Mouse (Mus musculus) brain, adult 2 months (tissue): ENCODE data around the gene Phlpp1.

Experiments
- DNase-seq: peaks from one replicate; pipeline ENCODE4 v3.0.0; 2011; ENCODE audit warnings: low read depth, low spot score

Phlpp1 gene

DNA sequence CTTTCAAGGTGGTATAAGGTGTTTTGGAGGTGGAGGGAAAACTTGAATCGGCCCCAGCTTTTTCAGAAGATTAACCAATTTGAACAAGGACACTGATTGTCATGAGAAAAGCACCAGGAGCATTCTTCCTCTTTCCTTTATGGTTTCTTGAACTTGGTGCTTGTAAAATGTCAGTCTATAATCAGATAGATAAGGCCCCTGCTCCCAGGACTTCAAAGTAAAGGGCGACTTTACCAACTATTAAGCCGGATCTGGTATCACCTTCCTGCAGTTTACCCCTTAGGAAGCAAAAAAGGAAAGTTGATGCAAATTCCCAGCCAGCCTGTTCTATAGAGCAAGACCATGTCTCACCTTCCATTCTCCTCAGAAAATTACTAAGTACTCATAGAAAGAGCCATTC lies 21.9 kb downstream of the Phlpp1 start:
- DNase-seq = no peak

DNA sequence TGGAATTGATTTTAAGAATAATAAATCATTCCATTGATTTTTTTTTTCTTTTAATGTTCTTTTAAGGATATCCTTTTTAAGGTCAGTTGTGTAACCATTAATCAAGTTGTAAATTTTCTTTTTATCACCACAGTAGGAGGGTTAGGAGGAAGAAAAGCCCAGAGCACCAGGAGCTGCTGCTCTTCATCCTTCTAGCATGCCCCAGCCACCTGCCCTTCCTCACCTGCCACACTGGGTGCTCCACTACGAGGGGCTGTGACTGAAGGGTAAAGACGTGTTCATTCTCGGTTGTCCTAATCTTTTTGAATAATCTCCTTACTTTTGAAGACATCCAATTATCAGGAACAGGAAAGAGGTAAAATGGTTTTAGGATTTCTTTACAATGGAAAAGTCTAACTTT lies 22.7 kb downstream of the Phlpp1 start:
- no peak for DNase-seq

DNA sequence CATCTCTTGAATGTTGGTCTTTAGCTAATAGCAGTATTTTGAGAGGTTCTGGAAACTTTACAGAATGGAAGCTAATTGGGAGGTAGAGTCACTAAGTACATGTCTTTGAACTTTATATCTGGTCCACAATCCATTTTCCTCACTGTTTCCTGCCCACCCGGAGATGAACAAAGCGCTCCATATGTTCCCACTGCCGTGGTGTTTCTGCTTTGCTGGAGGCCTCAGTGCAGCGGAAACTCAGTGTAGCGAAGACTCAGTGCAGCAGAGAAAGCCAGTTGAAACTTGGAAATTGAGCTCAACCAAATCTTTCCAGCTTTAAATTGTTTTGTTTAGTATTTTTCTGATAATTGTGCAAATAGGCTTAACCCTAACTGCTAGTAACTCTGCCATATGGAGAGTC lies 26.4 kb downstream of the Phlpp1 start:
- peak; percentile 62 for DNase-seq

DNA sequence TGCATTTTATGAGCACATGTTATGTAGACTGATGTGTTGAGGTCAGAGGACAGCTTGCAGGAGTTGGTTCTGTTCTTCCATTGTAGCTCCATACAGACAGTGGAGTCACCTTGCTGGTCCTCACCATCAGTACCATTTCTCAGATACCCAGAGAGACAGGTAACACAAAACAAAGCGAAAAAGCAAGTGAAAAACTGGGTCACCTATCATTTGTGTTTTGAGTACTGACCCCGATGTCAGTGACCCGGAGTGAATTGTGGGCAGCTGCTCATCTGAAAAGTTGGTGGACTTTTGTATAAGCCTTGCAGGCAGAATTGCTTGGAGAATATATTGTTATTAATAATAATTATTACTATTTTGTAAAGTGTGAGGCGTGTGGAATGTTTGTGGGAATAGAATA lies 27.6 kb downstream of the Phlpp1 start:
- DNase-seq = no peak

DNA sequence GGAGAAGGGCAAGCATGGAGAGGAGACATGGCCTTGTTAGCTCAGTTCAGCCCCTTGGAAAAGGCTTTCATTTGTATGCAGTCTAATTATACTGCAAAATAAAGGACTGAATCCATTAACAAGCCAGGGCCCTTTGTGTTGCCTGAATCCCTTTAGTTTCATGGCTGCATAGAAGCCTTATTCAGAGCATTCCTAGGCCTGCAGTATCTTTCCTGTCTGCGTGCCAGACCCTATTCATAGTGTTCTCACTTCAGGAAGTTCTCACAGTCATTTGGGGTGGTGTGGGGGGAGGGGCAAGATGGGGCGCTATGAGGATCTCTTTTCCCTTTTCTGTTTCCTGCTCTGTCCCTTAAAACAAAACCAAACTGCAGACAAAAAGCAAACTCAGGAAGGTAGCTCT lies 28.1 kb downstream of the Phlpp1 start:
- DNase-seq = peak; percentile 91

DNA sequence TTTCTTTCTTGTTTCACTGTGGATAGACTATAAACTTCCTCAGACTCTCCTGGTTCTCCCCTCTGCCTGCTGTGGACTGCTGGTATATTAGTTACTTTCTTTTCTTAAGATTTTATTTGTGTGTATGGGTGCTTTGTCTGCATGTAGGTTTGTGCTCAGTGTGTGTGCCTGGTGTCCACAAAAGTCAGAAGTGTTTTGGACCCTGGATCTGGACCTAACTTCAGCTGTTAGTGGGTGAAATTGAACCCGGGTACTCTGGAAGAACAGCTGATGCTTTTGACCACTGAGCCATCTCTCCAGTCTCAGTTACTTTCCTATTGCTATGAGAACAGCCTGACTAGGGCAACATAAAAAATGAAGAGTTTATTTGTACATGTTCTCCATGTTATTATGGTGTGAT lies 29.5 kb downstream of the Phlpp1 start:
- no peak for DNase-seq

DNA sequence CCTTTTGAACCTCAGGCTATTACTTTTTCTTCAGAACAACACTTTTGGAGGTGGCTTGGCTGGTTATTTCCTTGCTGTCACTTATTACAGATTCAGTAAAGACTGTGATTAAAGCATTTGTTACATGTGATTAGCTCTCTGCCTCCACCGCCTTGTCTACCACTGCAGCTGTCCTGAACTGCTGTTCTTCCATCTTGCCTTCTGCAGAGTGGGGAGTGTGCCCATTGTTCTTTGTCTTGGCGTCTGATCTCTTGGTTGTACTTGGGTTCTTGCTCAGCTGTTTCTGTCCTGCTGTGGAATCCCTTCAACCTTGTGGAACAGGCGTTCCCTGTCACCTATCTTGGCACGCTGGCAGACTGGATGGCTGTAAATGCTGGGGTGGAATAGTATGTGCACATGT lies 30.4 kb downstream of the Phlpp1 start:
- peak; percentile 39 for DNase-seq

DNA sequence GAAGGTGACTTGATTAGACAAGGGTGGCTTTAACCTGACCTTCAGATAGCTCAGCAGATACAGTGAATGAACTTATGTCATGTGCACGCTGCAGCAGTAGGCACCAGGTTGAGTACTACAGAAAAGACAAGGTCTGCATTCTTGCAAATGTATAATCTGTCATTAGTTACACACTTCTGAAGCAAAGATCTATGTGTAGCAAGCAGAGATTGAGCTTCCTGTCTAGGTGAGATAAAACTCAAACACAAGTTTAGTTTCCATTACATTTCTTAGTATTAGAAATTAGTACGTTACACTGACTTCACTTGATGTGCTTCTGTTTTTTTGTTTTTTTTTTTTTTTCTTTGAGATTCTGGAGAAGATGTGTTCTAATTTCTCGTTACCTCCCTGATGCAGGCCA lies 32.4 kb downstream of the Phlpp1 start:
- DNase-seq = no peak

DNA sequence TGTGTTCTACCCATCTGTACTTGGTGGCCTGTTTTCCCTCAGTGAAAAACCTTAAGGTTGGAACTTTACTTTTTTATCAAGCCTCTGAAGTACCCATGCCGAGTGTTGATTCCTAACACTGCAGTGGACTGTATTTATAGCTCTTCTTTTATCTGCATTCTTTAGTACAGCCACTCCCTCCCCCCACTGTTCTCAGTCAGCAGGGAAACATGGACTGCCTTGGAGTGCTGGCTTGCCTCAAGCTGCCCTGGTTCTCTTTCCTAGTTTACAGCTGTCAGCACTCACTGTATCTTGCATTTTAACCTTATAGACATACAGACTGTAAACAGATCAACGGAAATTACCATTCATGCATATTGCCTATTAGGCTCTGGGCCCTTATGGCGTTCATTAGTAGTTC lies 32.8 kb downstream of the Phlpp1 start:
- peak; percentile 56 for DNase-seq

DNA sequence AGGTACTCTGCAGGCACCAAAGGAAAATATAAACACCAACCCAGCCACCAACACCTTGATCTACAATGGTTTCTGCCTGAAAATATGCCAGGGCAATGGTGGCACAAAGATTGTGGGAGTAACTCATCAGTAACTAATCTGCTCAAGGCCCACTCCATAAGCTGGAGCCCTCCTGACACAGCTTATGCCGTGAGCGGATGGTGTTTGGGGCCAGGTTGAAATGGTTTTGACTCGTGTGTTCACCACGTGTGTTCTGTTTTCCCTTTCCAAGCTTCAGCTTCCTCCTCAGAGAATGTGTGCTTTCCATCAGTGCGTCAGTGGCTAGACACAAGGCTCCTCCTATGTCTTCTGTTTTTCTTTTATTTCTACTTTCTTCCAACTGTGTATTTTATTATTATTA lies 37.0 kb downstream of the Phlpp1 start:
- DNase-seq = no peak

DNA sequence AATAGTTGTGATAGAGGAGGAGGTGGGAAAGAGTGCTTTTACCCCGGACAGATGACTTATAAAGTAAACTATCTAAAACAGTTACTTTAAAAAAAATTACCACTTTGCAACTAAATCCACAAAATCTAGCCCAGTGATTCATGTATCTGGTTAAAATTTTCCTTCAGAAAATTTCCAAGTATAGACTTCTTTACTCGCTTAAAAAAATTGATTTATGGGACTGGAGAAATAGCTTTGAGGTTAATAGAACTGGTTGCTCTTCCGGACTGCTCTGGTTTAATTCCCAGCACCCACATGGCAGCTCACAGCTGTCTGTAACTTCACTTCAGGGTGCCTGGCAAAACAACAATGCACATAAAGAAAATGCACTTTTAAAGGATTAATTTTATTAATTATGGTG lies 38.9 kb downstream of the Phlpp1 start:
- no peak for DNase-seq

DNA sequence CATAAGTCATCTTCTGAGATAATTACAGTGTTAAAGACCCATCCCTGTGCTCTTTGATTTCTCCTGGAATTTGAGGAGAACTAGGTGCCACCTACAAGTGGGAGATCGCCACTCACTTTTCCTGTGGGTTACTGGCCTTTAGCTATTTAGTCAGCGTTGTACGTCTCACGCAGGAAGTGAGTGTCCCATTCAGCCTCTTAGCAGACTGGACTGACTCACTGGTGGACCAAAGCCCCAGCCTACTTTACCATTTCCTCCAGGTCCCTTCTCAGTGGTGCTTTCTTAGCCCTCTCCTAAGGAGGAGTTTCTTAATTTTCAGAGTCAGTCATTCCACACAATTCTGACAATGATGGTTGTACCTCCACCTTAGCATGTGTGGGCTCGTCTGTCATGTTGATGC lies 39.6 kb downstream of the Phlpp1 start:
- no peak for DNase-seq

DNA sequence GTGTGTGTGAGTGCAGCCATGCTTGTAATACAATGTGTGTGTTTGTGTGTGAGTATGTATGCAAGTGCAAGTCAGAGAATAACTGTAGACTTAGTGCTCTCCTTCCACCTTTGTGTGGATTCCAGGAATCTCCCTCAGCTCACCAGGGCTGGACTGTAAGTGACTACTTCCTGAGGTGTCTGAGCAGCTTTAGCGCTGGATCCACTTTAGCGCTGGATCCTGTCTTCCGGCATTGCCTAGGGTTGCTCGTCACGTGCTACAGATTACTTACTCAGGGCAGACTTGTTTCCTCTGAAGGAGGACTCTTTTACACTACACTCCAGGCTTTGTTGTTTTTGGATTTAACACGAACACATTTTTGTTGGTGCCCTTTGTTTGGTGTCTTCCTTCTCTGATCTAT lies 48.9 kb downstream of the Phlpp1 start:
- DNase-seq = no peak

DNA sequence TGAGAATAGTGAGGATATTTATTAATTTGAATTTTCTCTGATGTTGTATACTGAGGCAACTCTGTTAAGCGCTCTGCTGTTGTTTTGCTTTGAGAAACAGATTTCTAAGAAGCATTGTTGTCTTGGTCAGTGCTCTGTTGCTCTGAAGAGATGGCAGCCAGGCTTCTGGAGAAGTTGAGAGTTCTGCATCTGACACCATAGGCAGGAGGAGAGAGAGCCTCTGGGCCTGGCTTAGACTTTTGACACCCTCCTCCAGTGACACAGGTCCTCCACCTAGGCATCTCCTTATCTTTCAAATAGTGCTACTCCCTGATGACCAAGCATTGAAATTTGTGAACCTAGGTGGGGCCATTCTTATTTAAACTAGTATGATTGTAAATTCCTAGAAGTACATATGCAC lies 49.8 kb downstream of the Phlpp1 start:
- no peak for DNase-seq

DNA sequence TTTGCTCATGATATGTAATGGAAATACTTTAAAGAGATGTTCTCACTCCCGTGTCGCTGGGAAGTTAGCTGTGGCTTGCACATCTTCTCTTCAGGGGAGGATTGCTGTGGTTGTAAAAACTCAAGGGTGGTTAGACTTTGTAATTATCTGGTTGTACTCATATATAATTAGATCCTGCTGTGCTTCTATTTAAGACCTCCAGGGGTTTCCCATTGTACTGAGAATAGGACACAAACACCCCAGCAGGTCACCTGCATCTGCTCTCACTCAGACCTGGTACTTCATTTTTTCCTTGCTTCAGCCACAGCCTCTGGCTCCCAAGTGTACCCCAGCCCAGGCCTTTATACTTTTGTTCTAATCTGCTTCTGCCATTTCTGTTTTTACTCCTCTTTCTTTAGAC lies 50.4 kb downstream of the Phlpp1 start:
- no peak for DNase-seq

DNA sequence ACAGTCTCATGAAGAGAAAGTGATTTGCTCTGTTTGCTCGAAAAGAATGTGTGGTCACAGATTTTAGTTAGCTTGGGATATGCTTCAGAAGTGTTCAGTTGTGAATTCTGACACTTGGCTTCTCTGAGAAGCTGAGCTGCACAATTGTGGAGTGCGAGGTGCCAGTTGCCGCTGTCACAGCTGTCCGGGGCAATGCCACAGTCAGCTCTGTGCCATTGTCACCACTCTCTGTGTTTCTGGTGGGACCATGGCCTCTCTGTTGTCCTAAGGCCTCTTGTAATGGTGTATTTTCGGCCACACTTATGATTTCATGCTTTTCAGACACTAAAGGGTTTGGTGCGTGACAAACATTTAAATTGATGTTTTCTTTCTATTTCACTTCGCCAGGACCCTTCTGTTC lies 55.1 kb downstream of the Phlpp1 start:
- DNase-seq = peak; percentile 86

DNA sequence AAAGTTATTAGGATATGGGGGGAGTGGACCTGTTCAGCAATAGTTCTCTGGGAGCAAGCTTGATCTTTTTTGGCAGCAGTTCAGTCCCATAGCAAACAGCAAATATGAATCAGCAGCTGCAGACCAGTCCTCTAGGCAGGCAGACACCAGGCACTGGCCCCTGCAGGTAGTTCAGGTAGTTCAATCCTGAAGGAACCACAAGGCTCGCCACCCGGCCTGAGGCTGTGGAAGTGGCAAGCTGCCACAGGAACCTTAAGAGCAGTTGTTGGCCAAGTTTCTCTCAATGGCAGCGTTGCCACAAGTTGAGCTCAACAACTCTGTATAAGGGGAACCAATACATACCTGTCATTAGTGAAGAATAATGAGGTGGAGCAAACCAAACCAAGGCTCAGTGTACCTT lies 58.8 kb downstream of the Phlpp1 start:
- DNase-seq = no peak

DNA sequence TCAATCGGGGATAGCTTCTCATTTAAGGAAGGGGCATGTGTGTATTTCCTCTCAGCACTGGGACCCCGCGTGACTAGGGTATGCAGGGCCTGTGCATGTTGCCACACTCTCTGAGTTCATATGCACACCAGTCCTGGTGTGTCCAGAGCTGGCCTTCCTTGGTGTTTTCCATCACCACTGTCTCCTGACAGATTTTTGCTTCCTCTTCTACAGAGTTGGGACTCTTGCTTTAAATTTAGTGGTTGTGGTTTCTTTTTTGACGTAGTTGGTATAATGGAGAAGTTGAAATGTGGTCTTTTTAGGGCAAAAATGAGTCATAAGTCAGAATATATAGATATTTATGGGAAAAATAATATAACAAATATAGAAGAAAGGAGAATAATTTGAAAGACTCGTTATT lies 59.8 kb downstream of the Phlpp1 start:
- no peak for DNase-seq

DNA sequence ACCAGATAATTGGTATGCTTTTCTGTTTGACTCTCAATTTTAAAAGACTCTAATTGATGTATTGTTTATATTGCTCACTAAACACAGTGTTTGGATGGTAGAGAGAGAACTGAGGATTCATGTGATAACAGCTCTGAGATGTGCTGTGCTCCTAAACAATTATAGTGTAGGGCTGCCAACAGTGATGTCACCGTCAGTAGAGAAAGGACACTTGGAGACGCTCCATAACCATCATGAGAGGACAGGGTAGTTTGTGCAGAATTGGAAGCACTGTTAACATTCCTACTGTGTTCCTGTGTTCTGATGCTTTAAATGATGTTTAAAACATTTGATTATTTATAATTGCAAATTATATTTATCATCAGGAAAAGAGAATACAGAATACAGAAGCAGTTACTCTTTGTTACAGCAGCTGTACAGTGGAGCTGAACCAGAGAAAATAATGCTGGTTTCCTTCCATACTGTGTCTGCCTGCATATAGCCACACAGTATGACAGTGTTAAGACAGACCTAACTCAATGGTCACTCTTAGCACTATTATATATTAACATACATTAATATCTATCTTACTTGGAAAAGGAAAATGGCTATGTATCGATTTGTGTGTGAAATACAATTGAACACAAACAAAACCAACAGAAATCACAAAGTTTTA lies 60.4 kb downstream of the Phlpp1 start:
- peak; percentile 94 for DNase-seq

DNA sequence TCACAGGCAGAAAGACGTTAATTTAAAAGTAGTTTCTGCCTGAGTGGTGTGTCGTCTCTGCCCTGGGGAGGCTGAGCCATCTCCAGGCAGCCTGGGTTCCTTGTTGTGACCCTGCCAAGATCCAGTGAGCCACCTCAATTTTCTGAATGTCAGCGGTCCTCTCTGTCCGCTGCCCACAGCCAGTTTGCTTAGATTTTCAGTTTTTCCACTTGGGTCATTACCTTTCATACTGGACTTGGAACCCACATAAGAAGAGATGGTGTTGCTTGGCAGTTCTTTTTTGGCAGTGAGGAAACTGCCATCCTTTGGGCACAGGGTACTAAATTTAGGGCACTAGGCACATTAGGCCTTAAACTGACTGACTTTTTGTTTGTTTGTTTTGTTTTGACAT lies 60.9 kb downstream of the Phlpp1 start:
- peak; percentile 26 for DNase-seq

DNA sequence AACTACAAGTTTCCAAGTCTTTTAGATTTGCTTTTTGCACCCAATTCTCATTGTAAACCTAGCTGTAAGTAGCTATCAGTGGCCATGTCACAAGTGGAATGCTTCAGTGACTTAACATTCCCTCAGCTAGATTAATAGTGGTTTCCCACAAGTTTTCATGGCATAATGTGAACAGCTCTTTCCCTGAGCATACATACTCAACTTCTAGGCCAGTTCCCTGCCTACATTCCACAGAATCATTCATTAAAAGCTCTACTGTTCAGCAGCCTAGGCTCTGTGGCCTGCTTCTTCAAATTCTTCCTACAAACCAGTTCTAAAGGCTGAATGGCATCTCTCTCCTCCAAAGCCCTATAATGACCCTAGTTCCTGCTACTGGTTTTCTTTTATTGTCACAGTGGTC lies 65.4 kb downstream of the Phlpp1 start:
- DNase-seq = no peak

DNA sequence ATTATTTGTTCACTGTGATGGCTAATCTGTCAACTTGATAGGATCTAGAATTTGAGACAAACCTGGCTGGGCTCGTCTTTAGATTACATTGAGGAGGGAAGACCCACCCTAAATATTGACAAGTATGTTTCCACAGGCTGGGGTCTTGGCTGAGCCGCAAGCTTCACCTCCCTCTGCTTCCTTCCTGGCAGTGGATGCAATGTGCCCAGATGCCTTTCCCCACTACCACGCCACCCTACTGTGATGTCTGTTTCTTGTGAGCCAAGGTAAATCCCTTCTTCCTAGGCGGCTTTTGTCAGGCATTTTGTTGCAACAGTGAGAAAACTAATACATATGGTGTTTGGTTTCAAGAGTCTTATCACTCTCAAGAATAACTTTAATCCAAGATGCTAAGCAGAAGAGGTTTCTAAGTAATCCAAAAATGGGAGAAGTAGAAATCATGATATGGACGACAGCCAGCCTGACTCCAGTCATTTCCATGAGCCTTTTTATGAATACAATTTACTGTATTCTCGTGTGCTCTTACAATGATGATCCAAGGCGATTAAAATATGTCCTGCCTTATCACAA lies 68.6 kb downstream of the Phlpp1 start:
- peak; percentile 45 for DNase-seq

DNA sequence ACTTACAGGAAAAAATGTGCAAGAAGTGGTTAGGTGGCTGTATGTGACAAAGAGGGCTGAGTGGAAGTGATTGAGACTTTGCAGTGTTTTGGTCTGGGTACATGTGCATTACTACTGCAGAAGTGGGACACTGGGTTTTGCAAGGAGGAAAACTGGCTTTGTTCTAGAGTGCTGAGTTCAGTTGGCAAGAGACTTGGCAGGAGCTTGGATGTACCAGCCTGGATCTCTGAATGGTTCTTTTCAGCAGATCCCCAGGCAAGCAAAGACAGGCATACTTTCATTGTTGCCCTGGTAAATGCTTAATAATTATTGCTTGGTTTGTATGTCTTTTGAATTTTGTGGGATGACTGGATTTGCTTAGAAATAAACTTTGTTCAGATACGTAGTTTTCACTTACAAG lies 69.5 kb downstream of the Phlpp1 start:
- DNase-seq = peak; percentile 91

DNA sequence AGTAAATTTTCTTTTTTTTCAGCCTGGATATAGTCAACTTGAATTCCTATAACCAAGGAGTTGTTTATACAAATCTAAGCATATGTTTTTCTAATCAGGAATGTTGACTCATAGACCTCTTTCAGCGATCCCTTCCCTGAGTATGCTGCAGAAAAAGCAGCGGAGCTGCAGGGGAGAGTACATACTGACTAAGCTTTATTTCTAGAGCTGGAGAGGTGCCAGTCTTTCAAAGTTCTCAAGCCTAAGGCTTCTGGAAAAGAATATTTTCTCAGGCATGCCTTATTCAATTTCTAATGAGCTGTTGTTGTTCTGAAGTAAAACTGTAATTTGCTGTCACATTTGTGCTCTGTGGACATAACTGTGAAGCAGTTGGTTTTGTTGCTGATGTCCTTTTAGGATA lies 70.6 kb downstream of the Phlpp1 start:
- DNase-seq = peak; percentile 84
